Mouse (Mus musculus) CH12.LX (cell line): ENCODE data around the gene BC030867.
A peak's percentile ranks its signal among the peaks of the same experiment; 100 is the strongest.

Experiments
- BHLHE40 ChIP-seq: IDR thresholded peaks from 2 replicates; pipeline ENCODE4 v1.6.1; 2011; ENCODE audit warnings: mild to moderate bottlenecking, low read depth, low read length, improper control_type of control experiment
- CHD1 ChIP-seq: IDR thresholded peaks from 2 replicates; pipeline ENCODE4 v1.6.1; 2012; ENCODE audit warnings: low read depth, low read length, improper control_type of control experiment, inconsistent platforms
- CTCF ChIP-seq, 2 experiments: IDR thresholded peaks in 1 of 2; conservative IDR thresholded peaks in 1 of 2; 2 replicates each; pipeline ENCODE4 v1.5.1; 2011 to 2012; ENCODE audit warnings: low read depth in 2 of 2, low read length in 2 of 2, improper control_type of control experiment in 1 of 2, inconsistent platforms in 1 of 2, mild to moderate bottlenecking in 1 of 2, moderate library complexity in 1 of 2
- ELF1 ChIP-seq: IDR thresholded peaks from 2 replicates; pipeline ENCODE4 v1.6.1; 2014; ENCODE audit warnings: low read depth, mild to moderate bottlenecking, inconsistent platforms, low read length, improper control_type of control experiment
- EP300 ChIP-seq: IDR thresholded peaks from 2 replicates; pipeline ENCODE4 v1.6.1; 2011; ENCODE audit warnings: low read length, improper control_type of control experiment
- IRF4 ChIP-seq: IDR thresholded peaks from 2 replicates; pipeline ENCODE4 v1.6.1; 2014; ENCODE audit warnings: low read depth, mild to moderate bottlenecking, inconsistent platforms, low read length, improper control_type of control experiment
- JUND ChIP-seq: conservative IDR thresholded peaks from 2 replicates; pipeline ENCODE4 v1.6.1; 2011; ENCODE audit warnings: low read depth, low read length, improper control_type of control experiment
- MAX ChIP-seq: IDR thresholded peaks from 2 replicates; pipeline ENCODE4 v1.6.1; 2011; ENCODE audit warnings: low read length, improper control_type of control experiment
- MXI1 ChIP-seq: IDR thresholded peaks from 2 replicates; pipeline ENCODE4 v1.6.1; 2011; ENCODE audit warnings: mild to moderate bottlenecking, low read depth, low read length, improper control_type of control experiment
- POLR2A ChIP-seq: IDR thresholded peaks from 2 replicates; pipeline ENCODE4 v1.6.1; 2011; ENCODE audit warnings: low read depth, mild to moderate bottlenecking, improper control_type of control experiment, low read length
- POLR2AphosphoS2 ChIP-seq: IDR thresholded peaks from 2 replicates; pipeline ENCODE4 v1.6.1; 2011; ENCODE audit warnings: low read depth, low read length, improper control_type of control experiment
- ZC3H11A ChIP-seq: IDR thresholded peaks from 2 replicates; pipeline ENCODE4 v1.6.1; 2012; ENCODE audit warnings: low read depth, mild to moderate bottlenecking, inconsistent platforms, low read length, improper control_type of control experiment
- ZKSCAN1 ChIP-seq: IDR thresholded peaks from 2 replicates; pipeline ENCODE4 v1.6.1; 2012; ENCODE audit warnings: low read depth, inconsistent platforms, low read length, improper control_type of control experiment, borderline replicate concordance

DNA sequence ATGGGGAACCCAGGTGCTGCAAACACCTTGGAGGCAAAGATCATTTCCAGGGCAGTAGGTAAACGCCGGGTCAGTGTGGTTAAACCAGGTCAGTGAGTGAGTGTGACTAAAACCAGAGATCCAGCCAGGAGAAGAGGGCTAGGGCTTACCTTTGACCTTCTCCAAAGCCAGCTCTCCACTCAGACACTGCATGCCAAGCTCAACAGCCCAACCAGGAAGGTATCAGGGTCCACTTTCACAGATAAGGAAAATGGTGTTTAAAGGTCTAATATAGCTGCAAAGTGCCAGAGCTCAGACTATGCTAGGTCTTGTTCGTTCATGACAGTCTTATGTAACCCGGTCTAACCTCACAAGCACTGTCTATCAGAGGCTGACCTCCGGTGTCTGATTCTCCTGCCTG is 7.4 kb upstream of the BC030867 start:
- no peak for TF ChIP-seq MAX
- TF ChIP-seq MXI1: no peak
- TF ChIP-seq JUND: no peak
- no peak for TF ChIP-seq IRF4
- 0 out of 4 replicates have a peak, but pooled peaks of 1 of the 2 experiments have one; percentile 4 for TF ChIP-seq CTCF (conservative IDR thresholded peaks at IDR 0.05 in 1 of 2, IDR thresholded peaks at IDR 0.05 in 1 of 2; ENCODE audit: low read depth in 2 of 2, low read length in 2 of 2)
- no peak for TF ChIP-seq EP300
- no peak for TF ChIP-seq ZKSCAN1
- no peak for TF ChIP-seq POLR2AphosphoS2
- TF ChIP-seq POLR2A: no peak
- TF ChIP-seq ZC3H11A: no peak
- no peak for TF ChIP-seq BHLHE40
- no peak for TF ChIP-seq CHD1
- TF ChIP-seq ELF1: no peak
